Mouse (Mus musculus) embryonic facial prominence, embryonic 11.5 days (tissue): ENCODE data around the gene Thada. TPM values are rescaled to one million over a fixed set of nuclear protein-coding genes. Genes with fewer than 3 reads are reported as not detected.

Experiments used
- ATAC-seq: fragments of 200-750 bp; cut with Nextera tagmentation; replicated peaks from 2 replicates; pipeline ENCODE4 v1.8.0; 2017; ENCODE audit warnings: low read depth; ENCODE audit not compliant: insufficient number of reproducible peaks, low FRiP score, low TSS enrichment
- DNase-seq: peaks from one replicate; pipeline ENCODE4 v3.0.0-alpha.2; 2015; ENCODE audit warnings: low spot score
- H3K27ac ChIP-seq: fragments of 300-500 bp; sonication (generic); replicated peaks from 2 replicates; pipeline ENCODE4 v1.5.1; 2014; ENCODE audit warnings: mild to moderate bottlenecking, low read depth, low read length, control low read depth
- H3K27me3 ChIP-seq: fragments of 300-500 bp; sonication (generic); 2 replicates; pipeline ENCODE4 v1.6.1; 2014; ENCODE audit warnings: mild to moderate bottlenecking, low read length, moderate library complexity, mixed read lengths; ENCODE audit not compliant: control insufficient read depth, insufficient read depth
- H3K36me3 ChIP-seq: fragments of 300-500 bp; sonication (generic); replicated peaks from 2 replicates; pipeline ENCODE4 v1.6.1; 2014; ENCODE audit warnings: low read depth, mild to moderate bottlenecking, low read length, moderate library complexity, mixed read lengths; ENCODE audit not compliant: control insufficient read depth, insufficient read depth
- H3K4me1 ChIP-seq: fragments of 300-500 bp; sonication (generic); 2 replicates; pipeline ENCODE4 v1.6.1; 2014; ENCODE audit warnings: low read length, mixed read lengths; ENCODE audit not compliant: control insufficient read depth, insufficient read depth
- H3K4me2 ChIP-seq: fragments of 300-500 bp; sonication (generic); 2 replicates; pipeline ENCODE4 v1.6.1; 2014; ENCODE audit warnings: low read depth, mild to moderate bottlenecking, control low read depth, low read length, moderate library complexity
- H3K4me3 ChIP-seq: fragments of 300-500 bp; sonication (generic); 2 replicates; pipeline ENCODE4 v1.5.1; 2014; ENCODE audit warnings: low read depth, low read length, control low read depth
- H3K9ac ChIP-seq: fragments of 300-500 bp; sonication (generic); replicated peaks from 2 replicates; pipeline ENCODE4 v1.6.1; 2014; ENCODE audit warnings: mild to moderate bottlenecking, control low read depth, low read length
- H3K9me3 ChIP-seq: fragments of 300-500 bp; sonication (generic); replicated peaks from 2 replicates; pipeline ENCODE4 v1.6.1; 2016; ENCODE audit warnings: mild to moderate bottlenecking, low read length, inconsistent platforms, mixed read lengths; ENCODE audit not compliant: control insufficient read depth
- WGBS: fragments of 180-500 bp; shearing (Covaris S2); extraction: QIAGEN DNeasy Blood & Tissue Kit; methylation state at CpG from one replicate; pipeline ENCODE4 v1.1.7; 2014; 5-methylcytosine and 5-hydroxymethylcytosine counted together
- polyA plus RNA-seq: library from polyadenylated mRNA; unstranded; fragments of >200 nt; fragmentation: Nextera tagmentation; extraction: Ambion mirVana; gene quantifications from 2 replicates; pipeline ENCODE4 v1.2.1, GENCODE M21; 2014

Thada gene
- polyA plus RNA-seq, 1 experiment from 2014 or later, result 8.2 TPM

DNA sequence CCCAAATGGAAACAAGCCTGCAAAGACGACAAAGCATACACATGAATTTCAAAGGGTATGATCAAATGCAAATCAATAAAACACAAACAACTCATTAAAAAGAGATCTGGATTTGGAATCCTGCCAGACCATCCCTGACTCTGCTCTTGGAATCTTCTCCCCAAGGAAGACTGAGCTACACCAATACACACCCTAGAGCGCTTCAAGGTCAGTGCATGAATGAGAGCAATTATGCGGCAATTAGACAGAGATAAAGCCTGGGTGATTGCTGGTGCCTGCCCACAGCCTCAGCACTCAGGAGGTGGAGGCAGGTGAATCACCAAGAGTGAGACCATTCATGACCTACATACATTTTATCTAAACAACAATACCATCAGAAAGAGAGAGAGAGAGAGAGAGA lies 114.7 kb downstream of the Thada start:
- Histone ChIP-seq H3K27ac (no peak overlapping the region), H3K27me3 (no peaks in the 10 kb centered on the region), H3K36me3 (no peaks in the 10 kb centered on the region), H3K4me1 (no peaks in the 10 kb centered on the region), H3K9me3 (no peaks in the 10 kb centered on the region), H3K4me3 (no peak overlapping the region), H3K9ac (no peak overlapping the region), H3K4me2 (no peak overlapping the region)
- DNase-seq (no peak), ATAC-seq (no peak)
- WGBS, result 65% methylated on average over 3 of the region's 3 CpGs

DNA sequence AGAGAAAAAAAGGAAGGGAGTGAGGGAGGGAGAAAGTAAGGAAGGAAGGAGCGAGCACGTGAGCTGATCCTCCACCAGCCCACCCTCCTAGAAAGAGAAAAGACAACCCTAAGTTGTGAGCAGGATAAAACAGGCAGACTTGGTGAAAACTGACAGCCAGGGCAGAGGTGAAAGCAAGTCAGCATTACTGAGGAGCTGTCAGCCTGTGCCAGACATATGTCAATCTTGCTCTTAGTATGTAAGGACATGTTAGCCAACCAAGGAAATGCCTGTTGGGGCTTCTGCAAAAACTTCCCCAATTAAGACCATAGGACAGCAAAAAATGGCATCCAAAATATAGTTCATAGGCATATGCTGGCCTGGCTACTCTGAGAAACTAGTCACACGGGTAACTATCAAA lies 117.1 kb downstream of the Thada start:
- no peak overlapping the region for H3K4me3 ChIP-seq
- whole genome bisulfite sequencing, result 83% methylated on average over 3 of the region's 3 CpGs
- no peaks in the 10 kb centered on the region for H3K9me3 ChIP-seq
- H3K4me1 ChIP-seq, result no peaks in the 10 kb centered on the region
- no peaks in the 10 kb centered on the region for H3K27me3 ChIP-seq
- no peaks in the 10 kb centered on the region for H3K36me3 ChIP-seq
- H3K27ac ChIP-seq, result no peak overlapping the region
- H3K9ac ChIP-seq, result no peak overlapping the region
- ATAC-seq, result no peak
- no peak for DNase-seq
- H3K4me2 ChIP-seq, result no peak overlapping the region

DNA sequence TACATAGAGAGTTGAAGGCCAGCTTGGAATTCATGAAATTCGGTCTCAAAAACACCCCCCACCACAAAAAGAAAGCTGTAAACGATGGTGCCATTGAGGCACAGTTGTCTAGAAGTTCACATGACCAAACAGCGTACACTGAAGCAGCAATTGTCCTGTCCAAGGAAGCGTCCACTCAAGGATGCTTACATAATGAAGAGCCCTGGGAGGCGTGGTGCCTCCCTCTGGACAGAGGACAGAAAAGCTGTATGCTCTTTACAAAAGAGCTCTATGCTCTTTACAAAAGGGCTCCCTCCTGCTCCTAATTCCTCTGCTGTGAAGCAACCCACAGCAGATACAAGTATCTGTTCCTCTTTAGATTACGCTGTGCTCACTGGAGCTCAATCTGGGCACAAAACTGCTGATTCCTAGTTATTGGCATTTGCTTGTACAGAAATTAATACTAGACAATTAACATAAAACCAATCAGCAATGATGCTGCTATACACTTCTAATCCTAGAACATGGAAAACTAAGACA lies 123.6 kb downstream of the Thada start:
- ATAC-seq, result no peak
- WGBS, result 59% methylated on average over 6 of the region's 6 CpGs
- H3K27me3 ChIP-seq, result no peaks in the 10 kb centered on the region
- no peaks in the 10 kb centered on the region; the same call in 1 of the 2 replicates for H3K36me3 ChIP-seq
- no peak overlapping the region for H3K9ac ChIP-seq
- H3K4me3 ChIP-seq, result no peak overlapping the region
- no peak overlapping the region for H3K27ac ChIP-seq
- H3K4me2 ChIP-seq, result no peak overlapping the region
- no peak for DNase-seq
- no peaks in the 10 kb centered on the region for H3K4me1 ChIP-seq
- no peaks in the 10 kb centered on the region for H3K9me3 ChIP-seq

DNA sequence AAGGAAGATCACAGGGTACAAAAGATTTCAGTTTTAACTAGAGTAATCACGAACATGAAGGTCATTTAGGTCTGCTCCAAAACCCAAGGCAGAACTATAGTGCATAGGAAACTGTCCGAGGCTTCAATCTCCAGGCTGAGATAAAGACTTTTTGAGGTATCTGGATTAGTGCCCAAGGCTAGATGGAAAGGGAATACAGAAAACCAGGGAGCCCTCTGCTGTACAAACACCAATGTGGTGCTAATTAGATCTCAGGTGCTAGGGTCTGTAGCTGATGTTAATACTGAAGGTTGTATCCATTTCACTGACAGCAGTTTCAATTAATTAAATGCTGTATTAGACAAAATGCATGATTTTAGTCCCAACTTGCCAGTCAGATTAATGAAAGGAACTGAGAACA lies 124.3 kb downstream of the Thada start:
- H3K4me2 ChIP-seq, result no peak overlapping the region
- ATAC-seq, result no peak
- no peaks in the 10 kb centered on the region; the same call in 1 of the 2 replicates for H3K36me3 ChIP-seq
- no peaks in the 10 kb centered on the region for H3K27me3 ChIP-seq
- H3K9me3 ChIP-seq, result no peaks in the 10 kb centered on the region
- no peaks in the 10 kb centered on the region for H3K4me1 ChIP-seq
- DNase-seq, result no peak
- H3K9ac ChIP-seq, result no peak overlapping the region
- H3K27ac ChIP-seq, result no peak overlapping the region
- WGBS, result 74% methylated on average over 2 of the region's 2 CpGs
- H3K4me3 ChIP-seq, result no peak overlapping the region

DNA sequence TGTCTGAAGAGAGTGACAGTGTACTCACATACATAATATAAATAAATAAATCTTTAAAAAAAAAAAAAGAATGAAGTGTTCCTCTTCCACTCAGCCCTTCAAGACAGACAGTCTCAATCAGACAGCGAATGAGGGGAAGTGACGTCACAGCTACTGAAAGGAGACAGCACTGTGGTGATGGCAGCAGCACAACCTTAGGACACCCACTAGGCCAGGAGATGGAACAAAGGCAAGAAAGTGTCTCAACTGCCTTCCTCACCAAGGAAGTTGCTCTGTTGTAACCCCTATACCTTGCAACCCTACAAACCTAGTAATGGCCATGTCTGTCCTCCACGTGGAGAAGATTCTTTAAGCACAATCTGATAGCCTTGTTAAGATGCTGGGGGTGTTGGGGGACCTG lies 125.4 kb downstream of the Thada start:
- ATAC-seq, result no peak

DNA sequence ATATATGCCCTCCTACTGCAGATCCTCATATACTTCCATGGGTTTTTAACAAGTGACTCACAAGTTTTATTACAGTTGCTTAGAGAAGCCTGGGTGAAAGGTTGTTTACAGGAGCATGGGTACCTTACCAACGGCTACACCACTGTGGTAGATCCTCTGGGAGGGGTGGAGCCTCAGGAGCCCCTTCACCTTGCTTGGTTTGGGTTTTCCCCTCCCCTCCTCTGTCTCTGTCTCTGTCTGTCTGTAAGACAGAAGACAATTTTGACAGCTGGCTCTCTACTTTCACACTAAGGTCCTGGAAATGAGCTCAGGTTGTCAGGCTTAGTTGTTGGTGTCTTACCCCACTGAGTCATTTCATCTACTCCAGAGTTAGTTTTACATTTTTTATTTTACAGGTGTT lies 130.0 kb downstream of the Thada start:
- 70% methylated on average over 1 of the region's 1 CpGs for WGBS

More for the DNA sequence above, 125.4 kb downstream of the Thada start:
- Histone ChIP-seq H3K36me3 (no peaks in the 10 kb centered on the region; the same call in 1 of the 2 replicates), H3K27ac (no peak overlapping the region), H3K27me3 (no peaks in the 10 kb centered on the region), H3K9ac (no peak overlapping the region), H3K4me1 (no peaks in the 10 kb centered on the region), H3K4me2 (no peak overlapping the region), H3K4me3 (no peak overlapping the region), H3K9me3 (no peaks in the 10 kb centered on the region)
- no peak for DNase-seq
- 87% methylated on average over 3 of the region's 3 CpGs for WGBS

DNA sequence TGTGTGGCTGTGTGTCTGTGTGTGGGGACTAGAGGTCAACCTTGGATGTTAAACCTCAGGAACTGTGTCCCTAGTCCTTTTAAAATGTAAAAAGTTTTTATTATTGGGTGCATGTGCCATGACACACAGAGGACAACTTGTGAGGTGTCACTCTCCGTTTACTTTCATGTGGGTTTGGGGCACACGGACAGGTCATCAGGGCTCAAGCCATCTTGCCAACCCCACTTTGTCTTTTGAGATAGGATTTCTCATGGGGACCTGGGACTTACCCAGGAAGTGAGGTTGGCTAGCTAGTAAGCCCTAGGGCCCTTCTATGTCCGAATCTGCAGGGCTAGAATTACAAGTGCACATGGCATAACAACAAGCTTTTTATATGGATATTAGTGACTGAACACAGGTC lies 130.9 kb downstream of the Thada start:
- Histone ChIP-seq H3K9ac (no peak overlapping the region), H3K4me3 (no peak overlapping the region), H3K4me1 (no peaks in the 10 kb centered on the region), H3K4me2 (no peak overlapping the region), H3K9me3 (no peaks in the 10 kb centered on the region), H3K27ac (no peak overlapping the region), H3K36me3 (no peaks in the 10 kb centered on the region; the same call in 1 of the 2 replicates), H3K27me3 (no peaks in the 10 kb centered on the region)
- 63% methylated on average over 3 of the region's 3 CpGs for WGBS
- no peak for ATAC-seq
- DNase-seq, result no peak

More for the DNA sequence above, 130.0 kb downstream of the Thada start:
- DNase-seq, result no peak
- Histone ChIP-seq H3K36me3 (no peaks in the 10 kb centered on the region; the same call in 1 of the 2 replicates), H3K4me2 (no peak overlapping the region), H3K27ac (no peak overlapping the region), H3K4me1 (no peaks in the 10 kb centered on the region), H3K9ac (no peak overlapping the region), H3K4me3 (no peak overlapping the region), H3K9me3 (no peaks in the 10 kb centered on the region), H3K27me3 (no peaks in the 10 kb centered on the region)
- ATAC-seq, result no peak

DNA sequence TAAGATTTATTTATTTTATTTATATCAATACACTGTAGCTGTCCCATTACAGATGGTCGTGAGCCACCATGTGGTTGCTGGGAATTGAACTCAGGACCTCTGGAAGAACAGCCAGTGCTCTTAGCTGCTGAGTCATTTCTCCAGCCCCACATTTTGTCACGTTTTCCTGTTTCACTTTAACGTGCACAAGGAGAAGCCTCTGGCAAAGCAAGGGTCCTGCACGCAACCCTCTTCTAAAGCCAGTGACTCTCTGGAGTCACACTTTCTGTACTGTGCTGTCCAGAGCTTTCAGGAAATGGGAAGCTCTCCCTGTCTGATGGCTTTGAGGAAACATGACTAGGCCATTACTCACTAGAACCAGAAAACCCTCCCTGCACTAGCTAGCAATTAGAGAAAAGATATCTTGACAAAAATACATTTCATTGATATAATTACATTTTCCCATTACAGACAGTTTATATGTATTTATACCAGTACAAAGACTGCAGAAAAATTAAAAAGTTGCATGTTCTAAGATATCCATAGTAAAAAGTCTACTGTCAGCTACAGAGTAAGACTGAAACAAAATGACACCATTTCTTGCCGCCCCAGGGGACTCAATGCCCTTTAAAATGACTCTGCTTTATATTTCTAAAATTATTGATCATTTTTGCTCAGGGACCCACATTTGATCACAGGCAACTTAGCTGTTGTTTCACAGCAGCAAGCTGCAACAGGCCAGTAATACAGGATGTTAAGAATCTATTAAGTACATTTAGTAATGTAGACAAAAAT lies 131.6 kb downstream of the Thada start:
- 84% methylated on average over 5 of the region's 5 CpGs for WGBS
- no peak for ATAC-seq

More for the DNA sequence above, 131.6 kb downstream of the Thada start:
- Histone ChIP-seq H3K27ac (no peak overlapping the region), H3K27me3 (no peaks in the 10 kb centered on the region), H3K4me1 (no peaks in the 10 kb centered on the region), H3K9me3 (no peaks in the 10 kb centered on the region), H3K4me2 (no peak overlapping the region), H3K9ac (no peak overlapping the region), H3K36me3 (no peaks in the 10 kb centered on the region), H3K4me3 (no peak overlapping the region)
- no peak for DNase-seq
